Mouse (Mus musculus) granulocyte monocyte progenitor cell, adult 5-6 weeks (primary cell): Measurements from ENCODE around the gene Tesk1. TPM values are rescaled to one million over a fixed set of nuclear protein-coding genes. Genes with fewer than 3 reads are reported as not detected.
"Not testable (repeated sequence)": the region's sequence is repeated elsewhere in the genome, so short reads cannot be mapped to it uniquely, and the experiment has no call there.

Experiments used
- ATAC-seq: replicated peaks from 2 replicates; pipeline ENCODE4 v1.8.0; 2016; ENCODE audit warnings: mild to moderate bottlenecking, moderate TSS enrichment, inconsistent platforms; ENCODE audit not compliant: poor library complexity, severe bottlenecking
- total RNA-seq, 2 experiments: library from RNA; stranded (forward) in 1 of 2; stranded (reverse) in 1 of 2; fragments of 200-712, 200-1000 nt in 1 of 2; fragments of >200 nt in 1 of 2; fragmentation: Nextera tagmentation in 1 of 2; gene quantifications; 2 replicates each; pipeline ENCODE4 v1.2.3; 2014 to 2017

Gene Tesk1
- total RNA-seq, 2 experiments from 2014 or later = 6.9 to 7.4 TPM

GRCm38 (mm10) chr4:43452315-43452714 is 10.6 kb downstream of the Tesk1 start:
- no peak for ATAC-seq

GRCm38 (mm10) chr4:43453413-43453812 is 11.7 kb downstream of the Tesk1 start:
- no peak for ATAC-seq

- ATAC-seq = peak; percentile 72
These were observed 12.5 kb downstream of the Tesk1 start, which contains the start of gene Cd72 for GRCm38 (mm10) chr4:43454041-43454836. Gene Cd72, minus strand, starts transcription at chr4:43454628.

- ATAC-seq = peak; percentile 33
These were observed 14.7 kb downstream of the Tesk1 start for GRCm38 (mm10) chr4:43456470-43456869.

GRCm38 (mm10) chr4:43457124-43457523 is 15.4 kb downstream of the Tesk1 start:
- ATAC-seq = peak; percentile 17; the same call in 1 of the 2 replicates

- ATAC-seq = no peak
These were observed 21.4 kb downstream of the Tesk1 start for GRCm38 (mm10) chr4:43463102-43463501.

GRCm38 (mm10) chr4:43465935-43466334 is 24.2 kb downstream of the Tesk1 start:
- peak; percentile 89 for ATAC-seq

- ATAC-seq = no peak
These were observed 25.1 kb downstream of the Tesk1 start for GRCm38 (mm10) chr4:43466872-43467271.

GRCm38 (mm10) chr4:43470301-43470700 is 28.6 kb downstream of the Tesk1 start:
- peak; percentile 58 for ATAC-seq

GRCm38 (mm10) chr4:43473636-43474035 is 31.9 kb downstream of the Tesk1 start:
- no peak for ATAC-seq

- ATAC-seq = 0 out of 2 replicates have a peak, but pooled peaks have one; percentile 5
These were observed 34.9 kb downstream of the Tesk1 start for GRCm38 (mm10) chr4:43476604-43477003.

GRCm38 (mm10) chr4:43477857-43478533 is 36.3 kb downstream of the Tesk1 start:
- ATAC-seq = peak; percentile 81

- ATAC-seq = peak; percentile 31
These were observed 36.8 kb downstream of the Tesk1 start for GRCm38 (mm10) chr4:43478534-43478858.

GRCm38 (mm10) chr4:43478906-43479832 is 37.4 kb downstream of the Tesk1 start:
- ATAC-seq = peak; percentile 39; the same call in 1 of the 2 replicates

- ATAC-seq = no peak
These were observed 39.2 kb downstream of the Tesk1 start for GRCm38 (mm10) chr4:43480985-43481384.

GRCm38 (mm10) chr4:43481894-43482456 is 40.2 kb downstream of the Tesk1 start:
- ATAC-seq = peak; percentile 66

GRCm38 (mm10) chr4:43482591-43482990 is 40.9 kb downstream of the Tesk1 start:
- no peak for ATAC-seq

- ATAC-seq = no peak
These were observed 41.9 kb downstream of the Tesk1 start, which contains the start of gene Sit1 for GRCm38 (mm10) chr4:43483535-43484091. Gene Sit1, minus strand, starts transcription at chr4:43483734.

GRCm38 (mm10) chr4:43485666-43486065 is 43.9 kb downstream of the Tesk1 start:
- not testable (repeated sequence) for ATAC-seq

GRCm38 (mm10) chr4:43489611-43490010 is 47.9 kb downstream of the Tesk1 start:
- ATAC-seq = no peak
